Mouse (Mus musculus): ENCODE data around the gene Khsrp. TPM values are rescaled to one million over a fixed set of nuclear protein-coding genes. Genes with fewer than 3 reads are reported as not detected.

The Khsrp gene
- polyA plus RNA-seq, 1 experiment from 2014 or later, result 58.7 TPM

GRCm38 (mm10) chr17:57029691-57030090 lies 1.6 kb downstream of the Khsrp start:
- H3K4me3 ChIP-seq, result peak overlapping the region; percentile 96
- peak overlapping the region; percentile 99 for H3K4me2 ChIP-seq
- WGBS, result 24% methylated on average over 8 of the region's 8 CpGs
- 0 out of 2 replicates have a peak overlapping the region, but pooled peaks have one; percentile 96 for H3K27ac ChIP-seq (ENCODE audit: poor library complexity, severe bottlenecking)
- H3K36me3 ChIP-seq, result peaks cover 41% of the 10 kb centered on the region
- peaks cover 26% of the 10 kb centered on the region for H3K4me1 ChIP-seq (replicated peaks)
- peak overlapping the region; percentile 100 for H3K9ac ChIP-seq
- H3K9me3 ChIP-seq (replicated peaks), result no peaks in the 10 kb centered on the region
- no peak for ATAC-seq (ENCODE audit: insufficient number of reproducible peaks, low FRiP score)
- H3K27me3 ChIP-seq (replicated peaks), result no peaks in the 10 kb centered on the region

GRCm38 (mm10) chr17:57027471-57027870 lies 3.9 kb downstream of the Khsrp start:
- no peak overlapping the region for H3K4me3 ChIP-seq
- peaks cover 21% of the 10 kb centered on the region for H3K4me1 ChIP-seq (replicated peaks)
- no peaks in the 10 kb centered on the region for H3K27me3 ChIP-seq (replicated peaks)
- H3K9ac ChIP-seq, result no peak overlapping the region
- no peak overlapping the region for H3K4me2 ChIP-seq
- no peaks in the 10 kb centered on the region for H3K9me3 ChIP-seq (replicated peaks)
- peaks cover 63% of the 10 kb centered on the region for H3K36me3 ChIP-seq
- ATAC-seq (ENCODE audit: insufficient number of reproducible peaks, low FRiP score), result no peak
- 80% methylated on average over 4 of the region's 4 CpGs for WGBS
- no peak overlapping the region for H3K27ac ChIP-seq (ENCODE audit: poor library complexity, severe bottlenecking)

DNA sequence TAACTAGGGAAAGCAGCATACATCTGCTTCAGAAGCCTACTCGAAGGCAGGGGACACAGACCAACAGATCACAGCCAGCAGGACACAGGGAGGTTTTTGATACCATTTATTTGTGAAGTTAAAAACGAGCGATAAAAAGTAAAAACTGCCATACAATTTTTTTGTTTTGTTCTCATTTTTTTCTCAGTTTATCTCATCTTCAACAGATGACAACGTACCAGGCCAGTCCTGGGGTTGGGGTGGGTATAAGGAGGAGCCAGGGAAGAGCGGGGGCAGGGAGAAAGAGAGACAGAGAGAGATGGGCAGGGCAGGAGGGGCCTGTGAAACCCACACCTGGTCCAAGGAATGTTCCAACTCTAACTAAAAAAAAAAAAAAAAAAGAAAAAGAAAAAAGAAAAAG lies 10.4 kb downstream of the Khsrp start:
- H3K9ac ChIP-seq, result no peak overlapping the region
- peaks cover 65% of the 10 kb centered on the region for H3K36me3 ChIP-seq
- H3K4me3 ChIP-seq, result no peak overlapping the region
- H3K27ac ChIP-seq (ENCODE audit: poor library complexity, severe bottlenecking), result no peak overlapping the region
- no peaks in the 10 kb centered on the region for H3K4me1 ChIP-seq (replicated peaks)
- no peak for ATAC-seq (ENCODE audit: insufficient number of reproducible peaks, low FRiP score)
- 83% methylated on average over 5 of the region's 5 CpGs for WGBS
- H3K27me3 ChIP-seq (replicated peaks), result no peaks in the 10 kb centered on the region
- H3K9me3 ChIP-seq (replicated peaks), result no peaks in the 10 kb centered on the region
- H3K4me2 ChIP-seq, result no peak overlapping the region

GRCm38 (mm10) chr17:57019693-57020092 lies 11.6 kb downstream of the Khsrp start:
- H3K4me3 ChIP-seq, result no peak overlapping the region
- 78% methylated on average over 2 of the region's 2 CpGs for WGBS
- ATAC-seq (ENCODE audit: insufficient number of reproducible peaks, low FRiP score), result no peak
- no peak overlapping the region for H3K4me2 ChIP-seq
- H3K36me3 ChIP-seq, result peaks cover 52% of the 10 kb centered on the region
- no peaks in the 10 kb centered on the region for H3K27me3 ChIP-seq (replicated peaks)
- no peaks in the 10 kb centered on the region for H3K9me3 ChIP-seq (replicated peaks)
- H3K27ac ChIP-seq (ENCODE audit: poor library complexity, severe bottlenecking), result no peak overlapping the region
- H3K4me1 ChIP-seq (replicated peaks), result no peaks in the 10 kb centered on the region
- H3K9ac ChIP-seq, result no peak overlapping the region

DNA sequence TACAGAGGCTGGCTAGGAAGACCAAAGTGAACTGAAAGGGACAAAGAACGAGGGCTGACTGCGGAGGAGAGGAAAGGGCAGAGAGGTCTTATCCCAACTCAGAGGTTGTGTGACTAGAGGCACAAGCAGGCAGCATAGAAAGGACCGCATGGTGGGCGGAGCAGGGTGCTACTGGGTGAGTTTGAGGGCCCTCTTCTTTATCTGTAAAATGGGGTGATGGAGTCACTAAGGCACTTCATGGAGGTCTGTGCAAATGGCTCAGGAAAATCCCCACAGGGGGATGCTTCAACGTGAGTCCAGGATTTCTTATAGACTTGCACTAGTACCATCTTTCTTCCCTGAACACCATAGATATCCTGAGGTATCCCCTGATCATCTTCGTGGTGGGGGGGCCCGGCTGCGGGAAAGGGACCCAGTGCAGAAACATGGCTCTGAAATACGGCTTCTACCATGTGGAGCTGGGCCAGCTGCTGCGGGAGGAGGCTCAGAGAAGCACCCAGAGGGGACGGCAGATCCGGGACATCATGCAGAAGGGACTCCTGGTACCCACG lies 19.0 kb downstream of the Khsrp start:
- Histone ChIP-seq H3K27ac (ENCODE audit: poor library complexity, severe bottlenecking) (no peak overlapping the region; the same call in 1 of the 2 replicates), H3K4me3 (peak overlapping the region; percentile 86), H3K4me2 (peak overlapping the region; percentile 93), H3K9me3 (replicated peaks) (no peaks in the 10 kb centered on the region), H3K4me1 (replicated peaks) (peaks cover 15% of the 10 kb centered on the region), H3K36me3 (peaks cover 21% of the 10 kb centered on the region), H3K27me3 (replicated peaks) (no peaks in the 10 kb centered on the region), H3K9ac (peak overlapping the region; percentile 84; the same call in 1 of the 2 replicates)
- ATAC-seq (ENCODE audit: insufficient number of reproducible peaks, low FRiP score), result no peak
- WGBS, result 69% methylated on average over 13 of the region's 13 CpGs

GRCm38 (mm10) chr17:57011236-57012141 lies 19.8 kb downstream of the Khsrp start, which contains the start of the genes Gtf2f1 and Gm17949:
Gene Gtf2f1 (minus strand): TSS chr17:57011288.
Gene Gm17949 (plus strand): TSS chr17:57011469.
- H3K9ac ChIP-seq, result peak within 1 kb of the TSS; percentile 87
- peaks cover 15% of the 10 kb centered on the region for H3K4me1 ChIP-seq (replicated peaks)
- under 1% methylated on average over 51 of the region's 51 CpGs for WGBS
- peak within 1 kb of the TSS; percentile 86 for H3K4me3 ChIP-seq
- H3K36me3 ChIP-seq, result peaks cover 29% of the 10 kb centered on the region
- no peaks in the 10 kb centered on the region for H3K27me3 ChIP-seq (replicated peaks)
- peak; percentile 93 for ATAC-seq (ENCODE audit: insufficient number of reproducible peaks, low FRiP score)
- peak within 1 kb of the TSS; percentile 93 for H3K4me2 ChIP-seq
- H3K27ac ChIP-seq (ENCODE audit: poor library complexity, severe bottlenecking), result peak within 1 kb of the TSS; percentile 75
- H3K9me3 ChIP-seq (replicated peaks), result no peaks in the 10 kb centered on the region

DNA sequence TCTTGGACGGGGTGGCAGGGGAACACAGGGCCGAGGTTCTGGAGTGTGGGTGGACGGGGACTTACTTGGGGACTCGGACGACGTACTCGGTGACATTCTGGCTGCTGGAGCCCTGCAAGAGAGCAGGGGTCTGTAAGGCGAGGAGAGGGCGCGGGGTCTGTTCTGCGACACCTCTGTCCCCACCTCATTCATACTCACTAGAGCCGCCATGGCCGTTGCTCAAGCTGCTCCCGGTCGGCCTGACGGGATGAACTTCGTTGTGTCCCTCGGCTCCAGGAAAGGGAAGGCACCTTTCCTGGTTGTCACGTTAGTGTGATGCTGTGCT lies 20.4 kb downstream of the Khsrp start:
- Histone ChIP-seq H3K36me3 (peaks cover 35% of the 10 kb centered on the region), H3K9ac (peak overlapping the region; percentile 87), H3K4me3 (peak overlapping the region; percentile 86), H3K27ac (ENCODE audit: poor library complexity, severe bottlenecking) (peak overlapping the region; percentile 75), H3K27me3 (replicated peaks) (no peaks in the 10 kb centered on the region), H3K4me2 (peak overlapping the region; percentile 93), H3K9me3 (replicated peaks) (no peaks in the 10 kb centered on the region), H3K4me1 (replicated peaks) (peaks cover 15% of the 10 kb centered on the region)
- ATAC-seq (ENCODE audit: insufficient number of reproducible peaks, low FRiP score), result peak; percentile 58
- under 1% methylated on average over 19 of the region's 19 CpGs for WGBS

- no peaks in the 10 kb centered on the region for H3K9me3 ChIP-seq (replicated peaks)
- H3K27me3 ChIP-seq (replicated peaks), result no peaks in the 10 kb centered on the region
- H3K27ac ChIP-seq (ENCODE audit: poor library complexity, severe bottlenecking), result no peak overlapping the region
- H3K9ac ChIP-seq, result no peak overlapping the region
- H3K36me3 ChIP-seq, result peaks cover 70% of the 10 kb centered on the region
- ATAC-seq (ENCODE audit: insufficient number of reproducible peaks, low FRiP score), result no peak
- 92% methylated on average over 13 of the region's 13 CpGs for WGBS
- H3K4me3 ChIP-seq, result no peak overlapping the region
- H3K4me1 ChIP-seq (replicated peaks), result peaks cover 20% of the 10 kb centered on the region
- no peak overlapping the region for H3K4me2 ChIP-seq
Observed at GRCm38 (mm10) chr17:57007137-57007905, 24.0 kb downstream of the Khsrp start.

DNA sequence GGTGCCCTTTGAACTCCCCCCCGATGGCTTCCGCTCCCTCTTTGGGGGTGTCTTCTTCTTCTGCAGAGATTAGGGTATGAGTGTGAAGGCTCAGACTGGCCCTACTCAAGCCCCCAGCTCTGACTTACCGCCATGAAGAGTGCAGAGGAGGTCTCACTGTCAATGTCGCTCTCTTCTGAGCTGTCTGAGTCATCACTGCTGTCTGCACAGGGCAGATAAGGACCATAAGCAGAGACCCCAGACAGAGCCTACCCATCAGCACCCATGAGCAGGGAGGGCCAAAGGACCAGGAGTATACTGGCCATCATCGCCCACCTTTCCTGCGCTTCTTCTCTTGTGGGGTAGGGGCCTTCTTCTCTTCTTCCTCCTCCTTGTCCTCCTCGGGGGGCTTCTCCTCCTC lies 27.3 kb downstream of the Khsrp start:
- peak; percentile 67 for ATAC-seq (ENCODE audit: insufficient number of reproducible peaks, low FRiP score)
- Histone ChIP-seq H3K4me1 (replicated peaks) (peaks cover 24% of the 10 kb centered on the region), H3K9me3 (replicated peaks) (no peaks in the 10 kb centered on the region), H3K27me3 (replicated peaks) (no peaks in the 10 kb centered on the region), H3K36me3 (peaks cover 73% of the 10 kb centered on the region), H3K4me2 (no peak overlapping the region), H3K4me3 (no peak overlapping the region), H3K27ac (ENCODE audit: poor library complexity, severe bottlenecking) (no peak overlapping the region), H3K9ac (no peak overlapping the region)
- 72% methylated on average over 7 of the region's 7 CpGs for WGBS

GRCm38 (mm10) chr17:57001228-57001627 lies 30.1 kb downstream of the Khsrp start:
- Histone ChIP-seq H3K4me2 (peak overlapping the region; percentile 35), H3K9ac (peak overlapping the region; percentile 46; the same call in 1 of the 2 replicates), H3K9me3 (replicated peaks) (no peaks in the 10 kb centered on the region), H3K4me1 (replicated peaks) (peaks cover 40% of the 10 kb centered on the region), H3K4me3 (no peak overlapping the region), H3K27me3 (replicated peaks) (no peaks in the 10 kb centered on the region), H3K27ac (ENCODE audit: poor library complexity, severe bottlenecking) (peak overlapping the region; percentile 71), H3K36me3 (peaks cover 57% of the 10 kb centered on the region)
- ATAC-seq (ENCODE audit: insufficient number of reproducible peaks, low FRiP score), result no peak
- WGBS, result 20% methylated on average over 8 of the region's 8 CpGs

All from heart, embryonic 12.5 days (tissue).